Mouse (Mus musculus): Measurements from ENCODE around the gene Topbp1.

DNA sequence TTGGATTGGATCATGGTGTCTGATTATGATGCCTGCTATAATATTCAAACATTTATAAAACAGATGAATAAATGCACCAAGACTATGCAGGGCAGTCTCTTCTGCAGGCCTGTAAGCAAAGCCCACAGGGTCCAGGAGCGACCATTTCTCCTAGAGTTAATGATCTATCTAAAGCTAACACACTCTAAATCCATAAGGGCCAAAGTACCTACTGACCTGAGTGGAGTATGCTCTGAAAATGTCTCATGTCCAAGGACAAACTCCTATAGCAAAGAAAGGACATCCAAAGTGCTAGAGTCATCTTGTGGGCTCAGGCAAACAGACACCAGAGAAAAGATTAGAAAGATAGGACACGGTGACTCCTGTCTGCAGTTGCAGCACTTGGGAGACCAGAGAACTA is 10.5 kb upstream of the Topbp1 start:
- TF ChIP-seq CTCF (IDR thresholded peaks at IDR 0.05; ENCODE audit: insufficient read depth, low read depth, low read length) (no peak), POLR2A (IDR thresholded peaks at IDR 0.05; ENCODE audit: insufficient read depth, low read depth, low read length) (no peak)
